Mouse (Mus musculus): Measurements from ENCODE around the gene Grb7.

GRCm38 (mm10) chr11:98485749-98486148, 39.6 kb downstream of the Grb7 start:
- TF ChIP-seq CTCF (IDR thresholded peaks at IDR 0.05; ENCODE audit: extremely low read depth, insufficient read length, insufficient replicate concordance, low read depth, low read length) (no peak), POLR2A (IDR thresholded peaks at IDR 0.05; ENCODE audit: low read depth, low read length) (no peak)

Measured in small intestine, adult 2 months (tissue).